Mouse (Mus musculus) lung, embryonic 16.5 days (tissue): Measurements from ENCODE around the gene Afmid. TPM values are rescaled to one million over a fixed set of nuclear protein-coding genes. Genes with fewer than 3 reads are reported as not detected.

Experiments
- ATAC-seq: fragments of 200-750 bp; cut with Nextera tagmentation; 2 replicates; pipeline ENCODE4 v1.8.0; 2017; ENCODE audit warnings: low read depth, mild to moderate bottlenecking, moderate library complexity
- H3K27ac ChIP-seq: fragments of 300-500 bp; sonication (generic); 2 replicates; pipeline ENCODE4 v1.5.1; 2014; ENCODE audit warnings: mild to moderate bottlenecking, control low read depth, low read length
- H3K27me3 ChIP-seq: fragments of 300-500 bp; sonication (generic); 2 replicates; pipeline ENCODE4 v1.6.1; 2014; ENCODE audit warnings: low read depth, low read length, mixed read lengths; ENCODE audit not compliant: control insufficient read depth, insufficient read depth
- H3K36me3 ChIP-seq: fragments of 300-500 bp; sonication (generic); 2 replicates; pipeline ENCODE4 v1.6.1; 2014; ENCODE audit warnings: low read length; ENCODE audit not compliant: control insufficient read depth, insufficient read depth
- H3K4me1 ChIP-seq: fragments of 300-500 bp; sonication (generic); replicated peaks from 2 replicates; pipeline ENCODE4 v1.6.1; 2014; ENCODE audit warnings: low read length, mixed read lengths; ENCODE audit not compliant: control insufficient read depth, insufficient read depth
- H3K4me2 ChIP-seq: fragments of 300-500 bp; sonication (generic); 2 replicates; pipeline ENCODE4 v1.6.1; 2014; ENCODE audit warnings: low read depth, low read length, control low read depth
- H3K4me3 ChIP-seq: fragments of 300-500 bp; sonication (generic); 2 replicates; pipeline ENCODE4 v1.5.1; 2014; ENCODE audit warnings: mild to moderate bottlenecking, low read length, control low read depth
- H3K9ac ChIP-seq: fragments of 300-500 bp; sonication (generic); 2 replicates; pipeline ENCODE4 v1.6.1; 2014; ENCODE audit warnings: low read length, control low read depth
- H3K9me3 ChIP-seq: fragments of 300-500 bp; sonication (generic); 2 replicates; pipeline ENCODE4 v1.6.1; 2016; ENCODE audit warnings: low read length; ENCODE audit not compliant: control insufficient read depth
- WGBS: fragments of 180-500 bp; shearing (Covaris S2); extraction: QIAGEN DNeasy Blood & Tissue Kit; methylation state at CpG from one replicate; pipeline ENCODE4 v1.1.7; 2014; 5-methylcytosine and 5-hydroxymethylcytosine counted together
- polyA plus RNA-seq: library from polyadenylated mRNA; unstranded; fragments of >200 nt; fragmentation: Nextera tagmentation; extraction: Ambion mirVana; gene quantifications from 2 replicates; pipeline ENCODE4 v1.2.1, GENCODE M21; 2015

Afmid gene
- polyA plus RNA-seq, 1 experiment from 2014 or later = 4.9 TPM

GRCm38 (mm10) chr11:117888168-117888852 lies 62.6 kb downstream of the Afmid start:
- Histone ChIP-seq H3K4me1 (peaks cover 31% of the 10 kb centered on the region), H3K4me3 (no peak overlapping the region), H3K27me3 (peaks cover 5% of the 10 kb centered on the region; the same call in 1 of the 2 replicates), H3K4me2 (peak overlapping the region; percentile 44; the same call in 1 of the 2 replicates), H3K36me3 (no peaks in the 10 kb centered on the region), H3K9ac (peak overlapping the region; percentile 51), H3K9me3 (no peaks in the 10 kb centered on the region), H3K27ac (no peak overlapping the region)
- no peak for ATAC-seq
- WGBS = 37% methylated on average over 20 of the region's 20 CpGs

GRCm38 (mm10) chr11:117888853-117889822 lies 63.4 kb downstream of the Afmid start:
- peak; percentile 48; the same call in 1 of the 2 replicates for ATAC-seq
- Histone ChIP-seq H3K36me3 (no peaks in the 10 kb centered on the region), H3K9me3 (no peaks in the 10 kb centered on the region), H3K9ac (peak overlapping the region; percentile 51), H3K4me3 (peak overlapping the region; percentile 14), H3K4me1 (peaks cover 31% of the 10 kb centered on the region), H3K27ac (no peak overlapping the region), H3K4me2 (peak overlapping the region; percentile 44), H3K27me3 (peaks cover 5% of the 10 kb centered on the region; the same call in 1 of the 2 replicates)
- 13% methylated on average over 33 of the region's 33 CpGs for WGBS

Other genes starting within 250 kb of the Afmid start
- 8.6 and 9.3 TPM in 2 replicates for gene Tnrc6c, start 171.6 kb upstream of the Afmid start, polyA plus RNA-seq
- 3.0 and 4.0 TPM in 2 replicates for gene Tmc8, start 43.8 kb upstream of the Afmid start, polyA plus RNA-seq
- gene Tmc6, start 43.7 kb upstream of the Afmid start, polyA plus RNA-seq = 23.6 and 26.0 TPM in 2 replicates
- gene 6030468B19Rik, start 28.3 kb upstream of the Afmid start, polyA plus RNA-seq = 0.14 and 1.4 TPM in 2 replicates
- gene Gm20708, start 16.3 kb upstream of the Afmid start, polyA plus RNA-seq = 0.13 and 0.14 TPM in 2 replicates
- 79.5 and 87.7 TPM in 2 replicates for gene Syngr2, start 16.3 kb upstream of the Afmid start, polyA plus RNA-seq
- 130 and 131 TPM in 2 replicates for gene Tk1, start 168 bp downstream of the Afmid start, polyA plus RNA-seq
- gene Birc5, start 23.3 kb downstream of the Afmid start, polyA plus RNA-seq = 312 and 336 TPM in 2 replicates
- not detected in 2 replicates for gene Tmem235, start 34.8 kb downstream of the Afmid start, polyA plus RNA-seq
- gene Tha1, start 47.6 kb downstream of the Afmid start, polyA plus RNA-seq = 4.6 and 5.0 TPM in 2 replicates
- gene Socs3, start 144.1 kb downstream of the Afmid start, polyA plus RNA-seq = 12.5 and 13.2 TPM in 2 replicates
- 41.8 and 44.8 TPM in 2 replicates for gene Pgs1, start 160.4 kb downstream of the Afmid start, polyA plus RNA-seq